Mouse (Mus musculus): ENCODE data around the gene Carnmt1. TPM values are rescaled to one million over a fixed set of nuclear protein-coding genes. Genes with fewer than 3 reads are reported as not detected.

The Carnmt1 gene
- polyA plus RNA-seq, 1 experiment from 2014 or later, result 25.4 TPM

DNA sequence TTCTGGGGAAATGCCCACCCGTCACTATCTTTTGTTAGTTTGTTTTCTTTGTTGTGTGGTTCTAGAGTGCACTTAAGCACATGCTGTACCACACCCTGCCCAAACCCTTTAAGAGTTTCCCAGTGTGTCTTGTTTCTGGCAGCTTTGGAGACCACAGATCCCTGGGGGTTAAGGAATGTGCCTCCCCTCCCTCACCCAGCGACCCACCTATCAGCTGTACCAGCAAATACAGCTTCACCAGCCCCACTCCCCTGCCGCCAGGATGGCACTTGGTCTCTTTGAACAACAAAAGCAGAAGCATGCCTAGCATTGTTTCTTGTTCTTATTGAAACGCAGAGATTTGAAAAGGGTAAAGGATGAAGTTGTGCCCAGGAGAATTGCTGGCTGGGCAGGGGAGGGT, 2.6 kb downstream of the Carnmt1 start:
- Histone ChIP-seq H3K27me3 (no peaks in the 10 kb centered on the region), H3K9me3 (replicated peaks) (no peaks in the 10 kb centered on the region), H3K36me3 (no peaks in the 10 kb centered on the region), H3K4me1 (replicated peaks) (peaks cover 24% of the 10 kb centered on the region), H3K9ac (peak overlapping the region; percentile 25; the same call in 1 of the 2 replicates), H3K4me3 (peak overlapping the region; percentile 5; the same call in 1 of the 2 replicates), H3K27ac (no peak overlapping the region), H3K4me2 (peak overlapping the region; percentile 76)
- WGBS, result 32% methylated on average over 4 of the region's 4 CpGs
- ATAC-seq (replicated peaks; ENCODE audit: insufficient number of reproducible peaks, insufficient read depth, low FRiP score, low read depth), result no peak

DNA sequence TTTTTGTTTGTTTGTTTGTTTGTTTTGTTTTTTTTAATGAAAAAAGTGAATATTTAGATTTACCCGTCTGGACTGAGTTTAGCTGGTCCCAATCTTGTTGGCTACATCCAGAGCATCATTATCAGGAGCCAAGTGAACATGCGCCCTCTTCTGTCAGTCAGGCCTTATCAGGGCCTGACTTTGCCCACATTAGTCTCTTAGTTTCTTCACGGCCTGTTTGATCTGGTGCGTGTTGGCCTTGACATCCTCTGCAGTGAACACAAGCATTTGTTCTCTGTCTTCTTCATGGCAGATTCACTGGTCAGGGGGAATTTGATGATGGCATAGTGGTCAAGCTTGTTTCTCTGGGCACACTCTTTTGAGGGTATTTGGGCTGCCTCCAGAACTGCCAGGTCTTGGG, 11.6 kb downstream of the Carnmt1 start:
- H3K4me1 ChIP-seq (replicated peaks), result no peaks in the 10 kb centered on the region
- H3K4me2 ChIP-seq, result no peak overlapping the region
- H3K9ac ChIP-seq, result no peak overlapping the region
- H3K36me3 ChIP-seq, result peaks cover 16% of the 10 kb centered on the region
- no peaks in the 10 kb centered on the region for H3K27me3 ChIP-seq
- no peak overlapping the region for H3K4me3 ChIP-seq
- no peaks in the 10 kb centered on the region for H3K9me3 ChIP-seq (replicated peaks)
- ATAC-seq (replicated peaks; ENCODE audit: insufficient number of reproducible peaks, insufficient read depth, low FRiP score, low read depth), result no peak
- no peak overlapping the region for H3K27ac ChIP-seq
- WGBS, result 45% methylated on average over 4 of the region's 4 CpGs

DNA sequence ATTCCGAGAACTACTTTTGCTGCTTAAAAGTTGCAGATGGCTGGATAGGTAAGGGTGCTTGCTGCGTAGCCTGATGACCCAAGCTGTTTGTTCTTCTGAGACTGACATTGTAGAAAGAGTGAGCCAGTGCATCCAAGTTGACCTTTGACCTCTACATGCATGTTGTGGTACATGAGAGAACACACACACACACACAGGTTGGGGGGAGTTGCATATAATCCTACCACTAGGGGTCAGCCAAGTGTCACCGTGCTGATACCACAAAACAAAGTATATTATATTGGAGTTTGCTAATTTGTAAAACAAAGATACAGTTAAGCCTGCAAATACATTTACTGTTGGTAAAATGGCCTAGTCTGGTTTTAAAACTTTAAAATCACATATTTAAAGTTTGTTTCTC, 17.0 kb downstream of the Carnmt1 start:
- ATAC-seq (replicated peaks; ENCODE audit: insufficient number of reproducible peaks, insufficient read depth, low FRiP score, low read depth), result no peak
- WGBS, result 77% methylated on average over 3 of the region's 3 CpGs

DNA sequence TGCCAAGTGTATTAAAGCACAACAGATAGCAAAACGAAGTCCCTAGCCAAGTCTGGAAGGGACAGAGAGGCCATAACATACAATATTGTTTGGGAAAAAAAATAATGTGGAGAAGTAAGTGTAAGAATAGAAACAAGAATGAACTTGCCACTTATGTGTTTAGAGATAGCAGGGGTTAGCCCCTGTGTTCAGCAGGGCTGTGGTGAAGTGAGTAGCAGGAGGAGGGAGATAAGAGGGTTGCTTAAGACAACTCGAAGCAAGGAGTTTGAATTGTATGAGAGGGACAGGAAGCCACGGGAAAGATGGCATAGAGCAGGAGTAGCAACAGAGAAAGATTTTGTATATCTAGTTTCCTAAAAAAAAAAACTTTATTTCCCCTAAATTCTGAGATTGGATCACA, 21.6 kb downstream of the Carnmt1 start:
- Histone ChIP-seq H3K4me1 (replicated peaks) (peaks cover 7% of the 10 kb centered on the region), H3K9me3 (replicated peaks) (no peaks in the 10 kb centered on the region), H3K36me3 (peaks cover 11% of the 10 kb centered on the region; the same call in 1 of the 2 replicates), H3K9ac (no peak overlapping the region), H3K4me2 (no peak overlapping the region), H3K4me3 (no peak overlapping the region), H3K27ac (no peak overlapping the region), H3K27me3 (no peaks in the 10 kb centered on the region)
- WGBS, result 32% methylated on average over 3 of the region's 3 CpGs
- no peak for ATAC-seq (replicated peaks; ENCODE audit: insufficient number of reproducible peaks, insufficient read depth, low FRiP score, low read depth)

More for the DNA sequence above, 17.0 kb downstream of the Carnmt1 start:
- Histone ChIP-seq H3K4me1 (replicated peaks) (peaks cover 7% of the 10 kb centered on the region), H3K36me3 (no peaks in the 10 kb centered on the region), H3K9me3 (replicated peaks) (no peaks in the 10 kb centered on the region), H3K4me2 (no peak overlapping the region), H3K27ac (no peak overlapping the region), H3K9ac (no peak overlapping the region), H3K27me3 (no peaks in the 10 kb centered on the region), H3K4me3 (no peak overlapping the region)

DNA sequence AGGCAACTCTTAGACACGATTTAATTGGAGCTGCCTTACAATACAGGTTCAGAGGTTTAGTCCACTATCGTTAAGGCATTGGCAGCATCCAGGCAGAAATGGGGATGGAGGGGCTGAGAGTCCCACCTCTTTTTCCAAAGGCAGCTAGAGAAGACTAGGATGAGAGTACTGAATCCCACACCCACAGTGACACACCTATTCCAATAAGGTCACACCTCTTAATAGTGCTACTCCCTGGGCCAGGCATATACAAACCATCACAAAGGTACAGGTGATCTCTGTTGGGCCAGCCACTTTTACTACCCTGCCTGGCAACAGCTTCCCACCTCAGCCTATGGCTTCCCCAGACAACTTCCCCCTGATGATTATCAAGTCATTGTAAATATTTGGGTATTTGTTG, 22.2 kb downstream of the Carnmt1 start:
- H3K4me3 ChIP-seq, result no peak overlapping the region
- WGBS, result 89% methylated on average over 2 of the region's 2 CpGs
- peaks cover 11% of the 10 kb centered on the region; the same call in 1 of the 2 replicates for H3K36me3 ChIP-seq
- no peaks in the 10 kb centered on the region for H3K27me3 ChIP-seq
- no peak for ATAC-seq (replicated peaks; ENCODE audit: insufficient number of reproducible peaks, insufficient read depth, low FRiP score, low read depth)
- peaks cover 7% of the 10 kb centered on the region for H3K4me1 ChIP-seq (replicated peaks)
- H3K9me3 ChIP-seq (replicated peaks), result no peaks in the 10 kb centered on the region
- H3K27ac ChIP-seq, result no peak overlapping the region
- no peak overlapping the region for H3K9ac ChIP-seq
- no peak overlapping the region for H3K4me2 ChIP-seq

DNA sequence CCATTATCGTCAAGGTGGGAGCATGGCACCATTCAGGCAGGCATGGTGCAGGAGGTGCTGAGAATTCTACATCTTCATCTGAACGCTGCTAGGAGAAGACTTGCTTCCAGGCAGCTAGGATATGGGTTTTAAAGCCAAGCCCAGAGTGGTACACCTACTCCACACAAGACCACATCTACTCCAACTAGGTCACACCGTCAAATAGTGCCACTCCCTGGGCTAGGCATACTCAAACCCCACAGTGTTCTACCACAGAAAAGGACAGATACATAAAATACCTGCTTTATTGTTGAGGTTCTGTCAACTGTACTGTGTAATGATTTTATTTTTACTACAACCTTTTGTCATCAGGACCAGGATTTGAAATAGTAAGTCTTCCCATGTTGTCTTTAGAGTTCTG, 24.6 kb downstream of the Carnmt1 start:
- no peak overlapping the region for H3K4me2 ChIP-seq
- peaks cover 13% of the 10 kb centered on the region; the same call in 1 of the 2 replicates for H3K36me3 ChIP-seq
- peaks cover 7% of the 10 kb centered on the region for H3K4me1 ChIP-seq (replicated peaks)
- no peak for ATAC-seq (replicated peaks; ENCODE audit: insufficient number of reproducible peaks, insufficient read depth, low FRiP score, low read depth)
- H3K9ac ChIP-seq, result no peak overlapping the region
- H3K27me3 ChIP-seq, result no peaks in the 10 kb centered on the region
- H3K27ac ChIP-seq, result no peak overlapping the region
- no peak overlapping the region for H3K4me3 ChIP-seq
- WGBS, result 87% methylated on average over 3 of the region's 3 CpGs
- no peaks in the 10 kb centered on the region for H3K9me3 ChIP-seq (replicated peaks)

DNA sequence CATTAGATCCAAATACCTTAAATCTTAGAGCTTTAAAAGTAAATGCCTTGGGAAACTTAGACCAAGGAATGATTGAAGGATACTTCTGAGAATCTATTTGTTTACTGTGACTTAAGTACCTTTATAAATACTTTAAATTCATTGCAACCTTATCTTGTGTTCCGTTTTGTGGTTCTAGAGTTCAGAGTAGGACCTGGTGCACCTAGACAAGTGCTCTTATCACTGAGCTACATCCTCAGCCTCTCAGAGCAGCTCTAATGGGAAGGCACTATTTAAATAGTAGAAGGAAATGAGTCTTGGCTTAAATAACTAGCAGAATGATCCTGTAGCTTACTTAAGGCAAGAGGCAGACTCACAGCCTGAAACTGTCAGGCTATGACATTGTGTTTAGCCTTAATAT, 25.0 kb downstream of the Carnmt1 start:
- Histone ChIP-seq H3K27ac (no peak overlapping the region), H3K4me3 (no peak overlapping the region)
- WGBS, result 58% methylated on average over 1 of the region's 1 CpGs

DNA sequence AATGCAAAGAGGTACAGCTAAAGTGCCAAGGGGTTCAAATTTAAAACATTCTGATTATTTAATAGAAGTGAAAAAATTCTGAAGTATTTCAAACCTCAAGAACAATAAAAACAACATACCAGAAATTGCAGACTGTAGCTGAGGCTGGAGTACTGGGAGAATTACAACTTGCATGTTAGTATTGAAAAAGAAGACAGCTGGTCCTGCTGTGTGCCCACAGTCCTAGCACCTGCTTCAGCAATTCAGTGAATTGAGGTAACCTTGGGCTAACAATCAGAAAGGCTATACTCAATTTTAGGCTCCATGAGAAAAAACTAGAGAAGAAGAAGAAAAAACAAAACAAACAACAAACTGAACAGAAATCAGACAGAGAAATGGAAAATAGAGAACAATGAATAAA, 37.5 kb downstream of the Carnmt1 start:
- H3K9ac ChIP-seq, result no peak overlapping the region
- H3K9me3 ChIP-seq (replicated peaks), result no peaks in the 10 kb centered on the region
- no peak overlapping the region for H3K27ac ChIP-seq
- H3K4me3 ChIP-seq, result no peak overlapping the region
- H3K4me1 ChIP-seq (replicated peaks), result peaks cover 11% of the 10 kb centered on the region
- no peaks in the 10 kb centered on the region for H3K27me3 ChIP-seq
- no peak for ATAC-seq (replicated peaks; ENCODE audit: insufficient number of reproducible peaks, insufficient read depth, low FRiP score, low read depth)
- H3K36me3 ChIP-seq, result no peaks in the 10 kb centered on the region; the same call in 1 of the 2 replicates
- no peak overlapping the region for H3K4me2 ChIP-seq

More for the DNA sequence above, 25.0 kb downstream of the Carnmt1 start:
- no peak for ATAC-seq (replicated peaks; ENCODE audit: insufficient number of reproducible peaks, insufficient read depth, low FRiP score, low read depth)
- no peak overlapping the region for H3K4me2 ChIP-seq
- peaks cover 7% of the 10 kb centered on the region for H3K4me1 ChIP-seq (replicated peaks)
- no peak overlapping the region for H3K9ac ChIP-seq
- H3K9me3 ChIP-seq (replicated peaks), result no peaks in the 10 kb centered on the region
- peaks cover 13% of the 10 kb centered on the region; the same call in 1 of the 2 replicates for H3K36me3 ChIP-seq
- H3K27me3 ChIP-seq, result no peaks in the 10 kb centered on the region

DNA sequence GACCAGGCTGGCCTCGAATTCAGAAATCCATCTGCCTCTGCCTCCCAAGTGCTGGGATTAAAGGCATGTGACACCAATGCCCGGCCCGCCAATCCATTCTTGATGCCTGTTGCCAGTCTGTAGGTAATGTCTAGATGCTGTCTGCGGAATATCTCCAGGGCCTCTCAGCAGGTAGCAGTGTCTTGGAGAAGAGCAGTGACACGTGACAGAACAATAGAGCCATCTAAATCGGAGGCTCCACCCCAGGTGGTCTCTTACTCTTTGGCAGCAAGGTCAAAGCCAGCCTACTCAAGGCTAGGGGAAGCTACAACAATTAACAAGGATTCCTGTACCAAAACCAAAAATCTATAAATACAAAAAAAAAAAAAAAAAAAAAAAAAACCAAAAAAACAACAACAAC, 40.3 kb downstream of the Carnmt1 start:
- 78% methylated on average over 6 of the region's 6 CpGs for WGBS
- peaks cover 32% of the 10 kb centered on the region for H3K4me1 ChIP-seq (replicated peaks)
- no peak overlapping the region for H3K4me2 ChIP-seq
- no peak overlapping the region for H3K9ac ChIP-seq
- H3K4me3 ChIP-seq, result no peak overlapping the region
- ATAC-seq (replicated peaks; ENCODE audit: insufficient number of reproducible peaks, insufficient read depth, low FRiP score, low read depth), result no peak
- H3K27me3 ChIP-seq, result no peaks in the 10 kb centered on the region
- no peaks in the 10 kb centered on the region for H3K36me3 ChIP-seq
- no peaks in the 10 kb centered on the region for H3K9me3 ChIP-seq (replicated peaks)
- H3K27ac ChIP-seq, result no peak overlapping the region

DNA sequence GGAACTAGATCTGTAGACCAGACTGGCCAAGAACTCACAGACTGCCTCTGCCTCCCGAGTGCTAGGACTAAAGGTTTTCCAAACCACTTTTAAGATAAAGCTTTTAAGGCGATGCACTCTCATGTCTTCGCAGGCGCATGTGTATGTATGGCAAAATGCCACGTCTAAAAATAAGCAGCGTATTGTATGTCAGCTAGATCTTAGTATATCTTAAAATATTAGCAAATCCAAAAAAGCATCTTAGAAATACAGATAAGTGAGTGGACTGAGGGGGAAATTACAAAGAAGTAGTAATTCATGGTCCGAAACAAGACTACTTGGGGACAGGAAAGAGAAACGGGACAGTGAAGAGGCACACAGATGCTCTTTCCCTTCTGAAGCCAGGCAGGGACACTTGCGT, 41.0 kb downstream of the Carnmt1 start:
- Histone ChIP-seq H3K36me3 (no peaks in the 10 kb centered on the region), H3K4me1 (replicated peaks) (peaks cover 34% of the 10 kb centered on the region), H3K27ac (no peak overlapping the region), H3K9ac (no peak overlapping the region), H3K4me2 (no peak overlapping the region), H3K9me3 (replicated peaks) (no peaks in the 10 kb centered on the region), H3K27me3 (no peaks in the 10 kb centered on the region), H3K4me3 (no peak overlapping the region)
- 66% methylated on average over 9 of the region's 9 CpGs for WGBS
- ATAC-seq (replicated peaks; ENCODE audit: insufficient number of reproducible peaks, insufficient read depth, low FRiP score, low read depth), result no peak

DNA sequence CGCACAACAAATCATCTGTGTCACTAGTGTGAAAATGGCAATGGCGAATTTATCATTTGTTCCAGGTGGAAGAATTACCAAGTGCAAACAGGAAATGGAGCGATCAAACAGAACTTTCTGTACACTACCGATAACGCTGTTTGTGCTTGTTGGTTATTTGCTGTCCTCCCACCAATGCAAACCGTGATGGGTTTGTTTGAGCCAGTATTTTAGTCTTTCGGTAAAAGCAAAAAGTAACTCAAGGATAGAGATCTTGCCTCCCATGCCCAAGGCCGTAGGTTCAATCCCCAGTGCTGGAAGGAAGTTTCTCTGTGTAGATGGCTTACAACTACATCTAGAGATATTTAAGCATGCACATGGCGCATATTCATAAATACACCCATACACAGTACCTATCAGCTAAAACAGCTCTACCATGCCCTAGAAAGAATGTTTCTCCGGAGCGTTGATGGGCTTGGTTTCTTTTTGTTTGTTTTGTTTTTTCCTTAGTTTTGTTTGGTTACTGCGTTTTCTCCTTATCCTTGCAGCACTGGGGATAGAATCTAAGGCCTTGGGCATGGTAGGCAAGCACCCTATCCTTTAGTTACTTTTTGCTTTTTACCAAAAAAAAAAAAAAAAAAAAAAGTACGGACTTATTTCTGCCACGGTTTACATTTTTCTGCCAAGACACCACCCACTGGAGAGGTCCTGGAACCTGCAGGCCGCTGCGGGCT, 41.7 kb downstream of the Carnmt1 start:
- H3K27me3 ChIP-seq, result no peaks in the 10 kb centered on the region
- H3K4me3 ChIP-seq, result peak overlapping the region; percentile 77
- H3K27ac ChIP-seq, result peak overlapping the region; percentile 97
- 53% methylated on average over 16 of the region's 16 CpGs for whole genome bisulfite sequencing
- H3K4me2 ChIP-seq, result peak overlapping the region; percentile 90
- H3K9me3 ChIP-seq (replicated peaks), result no peaks in the 10 kb centered on the region
- peaks cover 37% of the 10 kb centered on the region for H3K4me1 ChIP-seq (replicated peaks)
- H3K9ac ChIP-seq, result peak overlapping the region; percentile 68
- no peaks in the 10 kb centered on the region for H3K36me3 ChIP-seq
- no peak for ATAC-seq (replicated peaks; ENCODE audit: insufficient number of reproducible peaks, insufficient read depth, low FRiP score, low read depth)

DNA sequence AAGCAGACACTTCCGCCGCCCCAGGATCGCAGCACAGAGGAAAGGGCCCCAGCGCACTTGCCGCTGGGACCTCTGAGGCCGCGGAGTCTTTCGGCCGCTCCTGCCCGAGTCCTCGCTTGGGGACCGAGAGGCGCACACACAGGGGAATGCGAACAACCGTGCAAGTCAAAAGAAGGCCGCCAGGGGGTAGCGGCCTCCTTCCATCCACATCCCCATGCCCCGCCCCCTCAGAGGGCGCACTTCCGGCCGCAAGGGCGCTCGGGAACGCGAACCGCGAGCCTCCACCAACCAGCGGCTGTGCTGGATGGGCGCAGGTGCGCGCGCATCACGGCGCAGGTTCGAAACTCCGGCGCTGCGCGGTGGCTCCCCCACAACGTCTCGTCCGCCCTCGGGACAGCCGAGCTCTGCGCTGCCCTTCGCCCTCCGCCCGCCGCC, 42.3 kb downstream of the Carnmt1 start, which contains the start of gene D030056L22Rik:
D030056L22Rik (plus strand) TSS at position 328 of the 435 bp plus-strand sequence.
- Histone ChIP-seq H3K36me3 (no peaks in the 10 kb centered on the region; the same call in 1 of the 2 replicates), H3K27me3 (no peaks in the 10 kb centered on the region), H3K9ac (peak within 1 kb of the TSS; percentile 78), H3K4me2 (peak within 1 kb of the TSS; percentile 90), H3K9me3 (replicated peaks) (no peaks in the 10 kb centered on the region), H3K4me1 (replicated peaks) (peaks cover 39% of the 10 kb centered on the region), H3K27ac (peak within 1 kb of the TSS; percentile 97), H3K4me3 (peak within 1 kb of the TSS; percentile 77)
- peak; percentile 97 for ATAC-seq (replicated peaks; ENCODE audit: insufficient number of reproducible peaks, insufficient read depth, low FRiP score, low read depth)
- WGBS, result under 1% methylated on average over 49 of the region's 49 CpGs

Data from heart, embryonic 15.5 days (tissue).